Mouse (Mus musculus) brain, embryonic 18.5 days (tissue): Measurements from ENCODE around the gene Armt1.

Experiments
- DNase-seq: peaks from one replicate; pipeline ENCODE4 v3.0.0-alpha.2; 2012; ENCODE audit warnings: low read depth, low spot score

The Armt1 gene

GRCm38 (mm10) chr10:4432123-4432931, at the start of gene Armt1, which contains the start of gene Rmnd1:
TSS of gene Armt1 (plus strand) at chr10:4432467.
TSS of gene Rmnd1 (minus strand) at chr10:4432388.
- peak; percentile 90 for DNase-seq

GRCm38 (mm10) chr10:4384244-4384643, 48.0 kb upstream of the Armt1 start:
- DNase-seq = no peak

- DNase-seq = peak; percentile 87
Measured at GRCm38 (mm10) chr10:4386609-4387591, 45.4 kb upstream of the Armt1 start.

GRCm38 (mm10) chr10:4387701-4388383, 44.4 kb upstream of the Armt1 start, which contains the start of gene Zbtb2:
TSS of gene Zbtb2 (minus strand) at chr10:4388108.
- no peak for DNase-seq

- no peak for DNase-seq
Measured at GRCm38 (mm10) chr10:4388384-4388745, 43.9 kb upstream of the Armt1 start.

- no peak for DNase-seq
Measured at GRCm38 (mm10) chr10:4389036-4389435, 43.2 kb upstream of the Armt1 start.

GRCm38 (mm10) chr10:4389461-4390112, 42.7 kb upstream of the Armt1 start:
- DNase-seq = no peak

- no peak for DNase-seq
Measured at GRCm38 (mm10) chr10:4390550-4390949, 41.7 kb upstream of the Armt1 start.

GRCm38 (mm10) chr10:4391076-4391475, 41.2 kb upstream of the Armt1 start:
- no peak for DNase-seq

GRCm38 (mm10) chr10:4391851-4392250, 40.4 kb upstream of the Armt1 start:
- DNase-seq = no peak

- DNase-seq = no peak
Measured at GRCm38 (mm10) chr10:4395321-4395720, 36.9 kb upstream of the Armt1 start.

- no peak for DNase-seq
Measured at GRCm38 (mm10) chr10:4398058-4398457, 34.2 kb upstream of the Armt1 start.

GRCm38 (mm10) chr10:4404895-4405491, 27.3 kb upstream of the Armt1 start:
- peak; percentile 50 for DNase-seq

GRCm38 (mm10) chr10:4405511-4405910, 26.8 kb upstream of the Armt1 start:
- no peak for DNase-seq

- no peak for DNase-seq
Measured at GRCm38 (mm10) chr10:4407191-4407590, 25.1 kb upstream of the Armt1 start.

GRCm38 (mm10) chr10:4425245-4425644, 7.0 kb upstream of the Armt1 start:
- no peak for DNase-seq

- DNase-seq = no peak
Measured at GRCm38 (mm10) chr10:4430399-4430798, 1.9 kb upstream of the Armt1 start.

- DNase-seq = no peak
Measured at GRCm38 (mm10) chr10:4430826-4431225, 1.4 kb upstream of the Armt1 start.

GRCm38 (mm10) chr10:4431746-4432122, 533 bp upstream of the Armt1 start:
- DNase-seq = no peak

- no peak for DNase-seq
Measured at GRCm38 (mm10) chr10:4432996-4433755, 909 bp downstream of the Armt1 start.
